Mouse (Mus musculus) heart, postnatal 4 days (tissue): ENCODE measurements at regions not wholly inside any gene's neighbourhood (a gene's known extent, or its start where the extent isn't known, plus 50 kb on each side); places are given as distances from the start of the nearest gene placed in this dataset.

Experiments used
- DNase-seq: peaks from one replicate; pipeline ENCODE4 v3.0.0; 2021

GRCm38 (mm10) chr13:72691783-72692729 is 63.4 kb downstream of the Irx2 start:
- no peak for DNase-seq

GRCm38 (mm10) chr13:72707469-72707868 is 78.8 kb downstream of the Irx2 start:
- DNase-seq, result no peak

- no peak for DNase-seq
Observed at GRCm38 (mm10) chr13:72708728-72709127, 80.1 kb downstream of the Irx2 start.

- DNase-seq, result no peak
Observed at GRCm38 (mm10) chr13:72710051-72710450, 81.4 kb downstream of the Irx2 start.

- no peak for DNase-seq
Observed at GRCm38 (mm10) chr13:72711136-72711535, 82.5 kb downstream of the Irx2 start.

GRCm38 (mm10) chr13:72711842-72712330 is 83.3 kb downstream of the Irx2 start:
- no peak for DNase-seq

- DNase-seq, result no peak
Observed at GRCm38 (mm10) chr13:72714793-72715192, 86.2 kb downstream of the Irx2 start.

- no peak for DNase-seq
Observed at GRCm38 (mm10) chr13:72715959-72716680, 87.5 kb downstream of the Irx2 start.

GRCm38 (mm10) chr13:72727126-72727525 is 98.5 kb downstream of the Irx2 start:
- DNase-seq, result no peak

- DNase-seq, result no peak
Observed at GRCm38 (mm10) chr13:72735916-72736315, 107.3 kb downstream of the Irx2 start.

GRCm38 (mm10) chr13:72736992-72737391 is 108.4 kb downstream of the Irx2 start:
- DNase-seq, result no peak

- DNase-seq, result no peak
Observed at GRCm38 (mm10) chr13:72747187-72747586, 118.6 kb downstream of the Irx2 start.

GRCm38 (mm10) chr13:72755036-72755435 is 126.4 kb downstream of the Irx2 start:
- no peak for DNase-seq

- DNase-seq, result no peak
Observed at GRCm38 (mm10) chr13:72762481-72762880, 133.9 kb downstream of the Irx2 start.

GRCm38 (mm10) chr13:72763337-72763736 is 134.7 kb downstream of the Irx2 start:
- DNase-seq, result no peak

GRCm38 (mm10) chr13:72767306-72767705 is 138.7 kb downstream of the Irx2 start:
- no peak for DNase-seq

- peak; percentile 21 for DNase-seq
Observed at GRCm38 (mm10) chr13:72769007-72769595, 140.5 kb downstream of the Irx2 start.

GRCm38 (mm10) chr13:72783026-72783726 is 154.6 kb downstream of the Irx2 start:
- no peak for DNase-seq

GRCm38 (mm10) chr13:72783727-72784070 is 155.1 kb downstream of the Irx2 start:
- no peak for DNase-seq

GRCm38 (mm10) chr13:72792695-72793094 is 164.1 kb downstream of the Irx2 start:
- no peak for DNase-seq

GRCm38 (mm10) chr13:72800021-72800420 is 171.4 kb downstream of the Irx2 start:
- DNase-seq, result no peak

GRCm38 (mm10) chr13:72800546-72800945 is 171.9 kb downstream of the Irx2 start:
- no peak for DNase-seq
